Mouse (Mus musculus) limb, embryonic 14.5 days (tissue): ENCODE results near the gene Nsun5. TPM values are rescaled to one million over a fixed set of nuclear protein-coding genes. Genes with fewer than 3 reads are reported as not detected.

Source experiments
- ATAC-seq: fragments of 200-750 bp; cut with Nextera tagmentation; 2 replicates; pipeline ENCODE4 v1.8.0; 2017; ENCODE audit warnings: low read depth, moderate number of reproducible peaks, moderate TSS enrichment; ENCODE audit not compliant: low FRiP score
- DNase-seq: peaks from one replicate; pipeline ENCODE4 v3.0.0-alpha.2; 2015; ENCODE audit warnings: low spot score
- H3K27ac ChIP-seq: fragments of 300-500 bp; sonication (generic); replicated peaks from 2 replicates; pipeline ENCODE4 v1.5.1; 2014; ENCODE audit warnings: low read depth, mild to moderate bottlenecking, low read length, moderate library complexity, mixed read lengths
- H3K27me3 ChIP-seq: fragments of 300-500 bp; sonication (generic); 2 replicates; pipeline ENCODE4 v1.6.1; 2014; ENCODE audit warnings: low read length, mixed read lengths; ENCODE audit not compliant: control insufficient read depth, insufficient read depth
- H3K36me3 ChIP-seq: fragments of 300-500 bp; sonication (generic); 2 replicates; pipeline ENCODE4 v1.6.1; 2014; ENCODE audit warnings: mild to moderate bottlenecking, low read length, moderate library complexity, mixed read lengths; ENCODE audit not compliant: control insufficient read depth, insufficient read depth
- H3K4me1 ChIP-seq: fragments of 300-500 bp; sonication (generic); 2 replicates; pipeline ENCODE4 v1.6.1; 2014; ENCODE audit warnings: antibody characterized with exemption, low read length, mixed read lengths; ENCODE audit not compliant: control insufficient read depth, insufficient read depth
- H3K4me2 ChIP-seq: fragments of 300-500 bp; sonication (generic); replicated peaks from 2 replicates; pipeline ENCODE4 v1.6.1; 2014; ENCODE audit warnings: low read depth, mild to moderate bottlenecking, low read length, moderate library complexity; ENCODE audit not compliant: severe bottlenecking
- H3K4me3 ChIP-seq: fragments of 300-500 bp; sonication (generic); replicated peaks from 2 replicates; pipeline ENCODE4 v1.5.1; 2014; ENCODE audit warnings: low read length
- H3K9ac ChIP-seq: fragments of 300-500 bp; sonication (generic); 2 replicates; pipeline ENCODE4 v1.6.1; 2014; ENCODE audit warnings: mild to moderate bottlenecking, low read depth, low read length, moderate library complexity; ENCODE audit not compliant: severe bottlenecking
- H3K9me3 ChIP-seq: fragments of 300-500 bp; sonication (generic); 2 replicates; pipeline ENCODE4 v1.6.1; 2016; ENCODE audit warnings: low read length; ENCODE audit not compliant: control insufficient read depth
- POLR2A ChIP-seq: fragments of 200-500 bp; IDR thresholded peaks from 2 replicates; pipeline ENCODE4 v1.8.0; 2012; ENCODE audit warnings: inconsistent platforms, mild to moderate bottlenecking, moderate library complexity, borderline replicate concordance; ENCODE audit not compliant: insufficient read depth, insufficient read length; ENCODE audit errors: extremely low read depth
- WGBS: fragments of 180-500 bp; shearing (Covaris S2); extraction: QIAGEN DNeasy Blood & Tissue Kit; methylation state at CpG from one replicate; pipeline ENCODE4 v1.1.7; 2014; 5-methylcytosine and 5-hydroxymethylcytosine counted together
- microRNA-seq: library from miRNA; unstranded; fragments of <30 nt; microRNA quantifications from one replicate; pipeline ENCODE4, GENCODE M21; 2016
- polyA plus RNA-seq, 2 experiments: library from polyadenylated mRNA; depleted of rRNA in 1 of 2; stranded (reverse) in 1 of 2; unstranded in 1 of 2; fragments of >200 nt; fragmentation: Nextera tagmentation in 1 of 2; extraction: Ambion mirVana in 1 of 2; gene quantifications; 2 replicates each; pipeline versions ENCODE4 v1.2.1 to v1.2.3; 2012 to 2014

Gene Nsun5
- polyA plus RNA-seq, 2 experiments: 26.2 to 52.1 TPM

DNA sequence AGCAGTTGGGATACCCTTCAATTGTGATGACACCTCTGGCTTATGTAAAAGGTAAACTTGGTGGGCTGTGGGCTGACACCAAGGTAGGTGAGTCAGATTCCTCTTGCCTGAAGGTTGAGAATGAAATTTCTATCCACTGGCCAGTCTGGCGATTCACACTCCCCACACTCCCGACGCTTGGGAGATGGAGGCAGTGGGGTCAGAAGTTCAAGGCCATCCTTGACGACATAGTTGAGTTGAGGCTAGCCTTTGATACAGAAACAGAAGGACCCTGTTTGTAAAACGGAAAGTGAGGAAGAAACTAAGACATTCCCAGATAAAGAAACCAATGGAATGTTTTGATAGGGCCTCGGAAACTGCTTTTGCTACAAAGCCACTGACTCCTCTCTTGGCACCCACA lies 29.6 kb downstream of the Nsun5 start:
- 70% methylated on average over 6 of the region's 6 CpGs for WGBS
- no peak for TF ChIP-seq POLR2A
- no peak overlapping the region for H3K4me2 ChIP-seq

GRCm38 (mm10) chr5:135400244-135400643 lies 30.5 kb downstream of the Nsun5 start:
- no peaks in the 10 kb centered on the region for H3K27me3 ChIP-seq
- H3K27ac ChIP-seq: no peak overlapping the region
- no peaks in the 10 kb centered on the region for H3K36me3 ChIP-seq
- peak; percentile 34; the same call in 1 of the 2 replicates for ATAC-seq
- 7% methylated on average over 2 of the region's 2 CpGs for WGBS
- peak; percentile 87 for DNase-seq
- no peak overlapping the region for H3K9ac ChIP-seq
- H3K4me3 ChIP-seq: no peak overlapping the region
- no peaks in the 10 kb centered on the region for H3K9me3 ChIP-seq
- H3K4me1 ChIP-seq: no peaks in the 10 kb centered on the region
- TF ChIP-seq POLR2A: no peak
- no peak overlapping the region for H3K4me2 ChIP-seq

More for the DNA sequence above, 29.6 kb downstream of the Nsun5 start:
- ATAC-seq (no peak), DNase-seq (no peak)
- peaks cover 3% of the 10 kb centered on the region; the same call in 1 of the 2 replicates for H3K4me1 ChIP-seq
- no peak overlapping the region for H3K27ac ChIP-seq
- no peaks in the 10 kb centered on the region for H3K27me3 ChIP-seq
- H3K9me3 ChIP-seq: no peaks in the 10 kb centered on the region
- H3K9ac ChIP-seq: no peak overlapping the region
- no peak overlapping the region for H3K4me3 ChIP-seq
- no peaks in the 10 kb centered on the region for H3K36me3 ChIP-seq

DNA sequence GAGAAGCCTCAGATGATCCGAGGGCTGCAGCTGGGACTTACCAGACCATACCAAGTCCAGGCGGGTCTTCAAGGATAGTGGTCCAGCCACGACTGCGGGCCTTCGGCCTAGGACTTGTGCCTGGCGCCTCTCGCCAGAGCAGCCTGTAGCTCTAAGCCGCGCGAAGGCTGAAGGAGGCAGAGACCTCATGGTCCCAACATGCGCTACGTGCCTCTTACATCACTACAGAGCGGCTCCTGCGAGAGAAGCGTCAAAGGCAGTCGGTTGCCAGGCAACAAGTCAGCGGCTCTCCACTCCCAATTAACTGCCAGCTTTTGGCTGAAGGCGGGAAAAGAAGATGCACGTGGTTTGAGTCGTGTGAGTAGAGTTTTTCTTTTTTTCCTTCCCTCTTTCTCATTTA lies 34.9 kb downstream of the Nsun5 start:
- DNase-seq (peak; percentile 35), ATAC-seq (0 out of 2 replicates have a peak, but pooled peaks have one; percentile 39)
- 33% methylated on average over 20 of the region's 20 CpGs for WGBS
- no peak overlapping the region for H3K4me3 ChIP-seq
- H3K4me2 ChIP-seq: no peak overlapping the region
- no peak overlapping the region for H3K9ac ChIP-seq
- no peaks in the 10 kb centered on the region for H3K4me1 ChIP-seq
- TF ChIP-seq POLR2A: no peak
- H3K9me3 ChIP-seq: no peaks in the 10 kb centered on the region
- peaks cover 10% of the 10 kb centered on the region for H3K36me3 ChIP-seq
- no peaks in the 10 kb centered on the region for H3K27me3 ChIP-seq
- no peak overlapping the region for H3K27ac ChIP-seq

DNA sequence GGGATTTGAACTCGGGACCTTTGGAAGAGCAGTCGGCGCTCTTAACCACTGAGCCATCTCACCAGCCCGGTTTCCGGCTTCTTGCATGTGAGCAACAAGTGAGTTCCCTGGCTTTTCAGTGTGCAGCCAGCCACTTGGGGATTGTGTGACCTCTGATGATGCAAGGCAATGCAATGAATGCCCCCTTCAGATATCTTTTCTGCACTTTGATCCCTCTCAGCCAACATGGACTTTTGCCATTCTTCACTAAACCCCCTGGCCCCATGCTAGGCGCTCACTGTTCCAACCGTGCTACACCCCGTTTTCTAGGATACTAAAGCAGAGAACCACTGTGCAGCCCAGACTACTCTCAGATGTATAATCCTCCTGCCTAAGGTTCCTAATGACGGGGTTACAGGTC lies 35.7 kb downstream of the Nsun5 start:
- TF ChIP-seq POLR2A: no peak
- H3K4me1 ChIP-seq: no peaks in the 10 kb centered on the region
- ATAC-seq (no peak), DNase-seq (no peak)
- H3K27me3 ChIP-seq: no peaks in the 10 kb centered on the region
- peaks cover 18% of the 10 kb centered on the region for H3K36me3 ChIP-seq
- no peak overlapping the region for H3K9ac ChIP-seq
- 85% methylated on average over 9 of the region's 9 CpGs for WGBS
- no peak overlapping the region for H3K4me3 ChIP-seq
- no peaks in the 10 kb centered on the region for H3K9me3 ChIP-seq
- H3K27ac ChIP-seq: no peak overlapping the region
- H3K4me2 ChIP-seq: no peak overlapping the region

GRCm38 (mm10) chr5:135408114-135408513 lies 38.4 kb downstream of the Nsun5 start:
- Histone ChIP-seq H3K9me3 (no peaks in the 10 kb centered on the region), H3K27me3 (no peaks in the 10 kb centered on the region), H3K4me2 (no peak overlapping the region), H3K4me1 (no peaks in the 10 kb centered on the region), H3K9ac (no peak overlapping the region), H3K27ac (no peak overlapping the region), H3K4me3 (no peak overlapping the region), H3K36me3 (peaks cover 32% of the 10 kb centered on the region)
- 80% methylated on average over 4 of the region's 4 CpGs for WGBS
- ATAC-seq (no peak), DNase-seq (no peak)
- no peak for TF ChIP-seq POLR2A

DNA sequence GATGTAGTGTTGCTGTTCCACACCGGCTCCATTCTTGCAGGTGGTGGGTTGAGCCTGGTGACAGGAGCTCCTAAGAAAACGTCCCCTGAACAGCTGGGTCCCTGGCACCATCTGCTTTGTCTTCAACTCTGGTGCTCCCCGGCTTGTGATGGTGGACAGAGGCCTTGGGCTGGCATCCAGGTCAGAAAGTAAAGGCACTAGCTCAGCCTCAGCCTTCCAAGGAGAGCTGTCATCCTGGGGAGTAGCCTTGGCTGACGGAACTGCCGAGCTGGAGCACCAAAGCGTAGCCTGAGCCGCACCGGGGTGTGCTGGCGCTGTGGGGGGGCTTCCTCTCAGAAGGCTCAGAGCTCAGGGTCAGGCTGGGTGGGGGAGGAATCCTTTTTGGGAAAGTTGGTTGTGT lies 40.5 kb downstream of the Nsun5 start:
- Histone ChIP-seq H3K36me3 (peaks cover 45% of the 10 kb centered on the region), H3K4me1 (no peaks in the 10 kb centered on the region), H3K27ac (no peak overlapping the region), H3K4me2 (no peak overlapping the region), H3K27me3 (no peaks in the 10 kb centered on the region), H3K9ac (no peak overlapping the region), H3K9me3 (no peaks in the 10 kb centered on the region), H3K4me3 (no peak overlapping the region)
- TF ChIP-seq POLR2A: no peak
- no peak for ATAC-seq
- no peak for DNase-seq
- 91% methylated on average over 9 of the region's 9 CpGs for WGBS

Small RNAs within 50 kb of the gene (microRNA-seq; reads per million reads assigned to microRNA genes)
- 1.1 reads per million for gene Mir7033

Other genes starting within 250 kb of the Nsun5 start
- 23.2 and 25.7 TPM in 2 replicates for gene Tbl2, start 220.3 kb upstream of the Nsun5 start, polyA plus RNA-seq (2012; rRNA removed)
- 29.8 and 32.1 TPM in 2 replicates for gene Tbl2, start 220.3 kb upstream of the Nsun5 start, polyA plus RNA-seq (2014; fragmentation: Nextera tagmentation; extraction: Ambion mirVana)
- gene Bcl7b, start 201.7 kb upstream of the Nsun5 start, polyA plus RNA-seq (2012; rRNA removed): 20.6 and 24.6 TPM in 2 replicates
- gene Bcl7b, start 201.7 kb upstream of the Nsun5 start, polyA plus RNA-seq (2014; fragmentation: Nextera tagmentation; extraction: Ambion mirVana): 43.3 and 46.2 TPM in 2 replicates
- 72.7 and 73.0 TPM in 2 replicates for gene Baz1b, start 182.7 kb upstream of the Nsun5 start, polyA plus RNA-seq (2012; rRNA removed)
- gene Baz1b, start 182.7 kb upstream of the Nsun5 start, polyA plus RNA-seq (2014; fragmentation: Nextera tagmentation; extraction: Ambion mirVana): 52.3 and 58.8 TPM in 2 replicates
- 31.2 and 50.0 TPM in 2 replicates for gene Fzd9, start 118.7 kb upstream of the Nsun5 start, polyA plus RNA-seq (2012; rRNA removed)
- gene Fzd9, start 118.7 kb upstream of the Nsun5 start, polyA plus RNA-seq (2014; fragmentation: Nextera tagmentation; extraction: Ambion mirVana): 19.4 and 23.1 TPM in 2 replicates
- gene Fkbp6, start 19.9 kb upstream of the Nsun5 start, polyA plus RNA-seq (2012; rRNA removed): 0.06 and 0.32 TPM in 2 replicates
- gene Fkbp6, start 19.9 kb upstream of the Nsun5 start, polyA plus RNA-seq (2014; fragmentation: Nextera tagmentation; extraction: Ambion mirVana): not detected in 2 replicates
- not detected in 2 replicates for gene Trim50, start 16.7 kb upstream of the Nsun5 start, polyA plus RNA-seq (2012; rRNA removed)
- gene Trim50, start 16.7 kb upstream of the Nsun5 start, polyA plus RNA-seq (2014; fragmentation: Nextera tagmentation; extraction: Ambion mirVana): not detected in 2 replicates
- 38.1 and 53.0 TPM in 2 replicates for gene Pom121, start 24.6 kb downstream of the Nsun5 start, polyA plus RNA-seq (2012; rRNA removed)
- 15.3 and 18.3 TPM in 2 replicates for gene Pom121, start 24.6 kb downstream of the Nsun5 start, polyA plus RNA-seq (2014; fragmentation: Nextera tagmentation; extraction: Ambion mirVana)
- 45.9 and 56.9 TPM in 2 replicates for gene Hip1, start 175.2 kb downstream of the Nsun5 start, polyA plus RNA-seq (2012; rRNA removed)
- 47.0 and 49.1 TPM in 2 replicates for gene Hip1, start 175.2 kb downstream of the Nsun5 start, polyA plus RNA-seq (2014; fragmentation: Nextera tagmentation; extraction: Ambion mirVana)
- gene Ccl26, start 193.6 kb downstream of the Nsun5 start, polyA plus RNA-seq (2012; rRNA removed): not detected in 2 replicates
- not detected in 2 replicates for gene Ccl26, start 193.6 kb downstream of the Nsun5 start, polyA plus RNA-seq (2014; fragmentation: Nextera tagmentation; extraction: Ambion mirVana)
- gene Ccl24, start 203.1 kb downstream of the Nsun5 start, polyA plus RNA-seq (2012; rRNA removed): 1.7 and 2.1 TPM in 2 replicates
- gene Ccl24, start 203.1 kb downstream of the Nsun5 start, polyA plus RNA-seq (2014; fragmentation: Nextera tagmentation; extraction: Ambion mirVana): 1.8 and 2.3 TPM in 2 replicates